Mouse (Mus musculus) liver, embryonic 14.5 days (tissue): ENCODE measurements around the gene Il24.

Source experiments
- CTCF ChIP-seq: IDR thresholded peaks from 2 replicates; pipeline ENCODE4 v1.5.1; 2016; ENCODE audit warnings: antibody characterized with exemption, low read depth, control low read depth
- EP300 ChIP-seq: IDR thresholded peaks from 2 replicates; pipeline ENCODE4 v1.6.1; 2016; ENCODE audit warnings: antibody characterized with exemption, low read depth

GRCm38 (mm10) chr1:130832230-130833149, 54.8 kb downstream of the Il24 start:
- TF ChIP-seq CTCF (no peak), EP300 (no peak)
